Mouse (Mus musculus) gastrocnemius, adult 8-10 months (tissue): ENCODE measurements around the gene Six1. TPM values are rescaled to one million over a fixed set of nuclear protein-coding genes. Genes with fewer than 3 reads are reported as not detected.
"Not testable (repeated sequence)": the region's sequence is repeated elsewhere in the genome, so short reads cannot be mapped to it uniquely, and the experiment has no call there.

Experiments used
- DNase-seq, 2 experiments: peaks; one replicate each; pipeline ENCODE4 v3.0.0; 2022; ENCODE audit warnings: low spot score in 2 of 2
- total RNA-seq, 4 experiments: library from RNA; stranded (reverse); gene quantifications; 2 replicates each; pipeline ENCODE4 v1.2.4; 2022

The Six1 gene
- total RNA-seq: 10 to 100 TPM; 59.5 to 67.4 (median 60.9) TPM

- DNase-seq: peak; percentile 87 to 90
These were observed at the start of gene Six1 for GRCm38 (mm10) chr12:73053668-73054241. Gene Six1 (minus strand): TSS chr12:73053887.

- DNase-seq: no peak
These were observed 44.9 kb upstream of the Six1 start for GRCm38 (mm10) chr12:73098593-73098992.

- not testable (repeated sequence) for DNase-seq
These were observed 42.5 kb upstream of the Six1 start for GRCm38 (mm10) chr12:73096177-73096576.

DNA sequence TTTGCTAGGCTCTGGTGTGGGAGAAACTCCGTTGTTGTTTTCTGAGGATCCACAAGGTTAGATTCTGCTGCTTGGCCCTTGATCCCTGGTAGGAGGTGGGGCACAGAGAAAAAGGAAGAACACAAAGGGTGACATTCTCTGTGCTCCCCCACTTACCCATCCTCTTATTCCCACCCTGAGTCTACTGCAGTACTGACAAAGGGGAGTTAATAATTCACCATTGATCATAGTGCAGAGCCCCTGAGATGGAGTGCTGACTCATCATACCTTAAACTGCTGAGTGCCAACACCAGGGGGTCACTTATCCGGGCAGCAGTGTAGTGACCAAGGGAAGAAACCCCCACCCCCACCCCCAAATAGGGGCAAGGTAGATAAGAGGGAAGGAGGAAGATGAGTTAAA is 40.9 kb upstream of the Six1 start:
- DNase-seq: no peak

DNA sequence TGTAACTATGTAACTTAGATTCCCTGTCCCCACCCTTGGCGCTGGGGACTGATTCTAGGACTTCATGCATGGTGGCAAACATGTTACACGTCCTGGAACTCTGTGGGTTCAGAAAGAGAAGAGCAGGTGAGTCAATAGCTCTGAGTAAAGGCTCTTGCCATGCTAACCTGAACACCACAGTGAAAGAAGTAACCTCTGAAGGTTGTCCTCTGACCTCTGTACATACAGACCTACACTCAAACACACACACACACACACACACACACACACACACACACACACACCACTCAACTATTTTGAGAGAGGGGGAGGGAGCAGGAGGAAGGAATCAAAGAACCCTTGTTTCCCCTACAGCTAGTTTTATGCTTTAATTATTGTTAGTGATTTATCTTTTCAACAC is 40.5 kb upstream of the Six1 start:
- DNase-seq: no peak

DNA sequence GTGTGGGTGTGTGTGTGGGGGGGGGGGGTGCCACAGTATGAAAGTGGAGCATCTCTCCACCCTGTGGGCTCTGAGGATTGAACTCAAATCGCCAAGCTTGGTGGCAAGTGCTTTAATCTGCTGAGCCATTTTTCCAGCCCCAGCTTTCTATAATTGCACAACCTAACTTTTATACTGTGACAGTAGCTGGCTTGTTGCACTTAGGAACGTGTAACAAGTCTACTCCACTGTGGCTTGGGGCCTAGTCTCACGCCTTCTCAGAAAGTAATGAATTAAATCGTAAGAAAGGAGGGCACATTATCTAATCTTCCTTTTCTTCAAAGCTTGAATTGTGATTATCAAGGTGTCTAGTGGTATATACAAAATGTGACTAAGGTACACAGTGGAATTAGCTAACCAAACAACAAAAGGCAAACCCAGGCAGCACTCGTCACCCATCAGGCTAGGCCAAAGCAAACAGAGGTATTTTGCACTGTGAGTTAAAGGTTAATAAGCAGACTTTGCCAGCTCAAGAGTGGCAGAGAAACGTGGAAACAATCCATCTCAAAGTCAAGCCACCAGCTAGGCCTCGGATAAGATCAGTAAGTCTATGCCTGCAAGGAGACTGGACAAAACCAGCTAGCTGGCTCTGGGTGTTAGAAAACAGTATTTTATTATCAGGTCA is 37.1 kb upstream of the Six1 start:
- DNase-seq: no peak

DNA sequence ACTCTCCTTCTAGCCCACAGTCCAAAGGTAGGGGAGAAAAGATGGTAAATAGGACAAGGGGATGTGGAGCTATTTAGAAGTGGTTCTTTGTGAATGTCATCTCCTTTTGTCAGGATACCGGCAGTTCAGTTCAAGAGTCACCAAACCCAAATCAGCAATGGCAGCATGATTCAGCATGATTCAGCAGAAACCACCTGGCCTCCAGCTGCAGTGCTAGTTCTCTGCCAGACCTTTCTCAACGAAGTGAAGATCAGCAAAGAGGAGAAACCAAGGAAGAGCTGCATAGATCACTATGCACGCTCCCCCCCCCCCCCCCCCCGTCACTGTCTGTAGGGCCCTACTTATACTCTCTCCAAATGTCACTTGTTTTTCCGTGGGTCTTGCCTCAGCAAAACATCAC is 35.2 kb upstream of the Six1 start:
- DNase-seq: no peak

DNA sequence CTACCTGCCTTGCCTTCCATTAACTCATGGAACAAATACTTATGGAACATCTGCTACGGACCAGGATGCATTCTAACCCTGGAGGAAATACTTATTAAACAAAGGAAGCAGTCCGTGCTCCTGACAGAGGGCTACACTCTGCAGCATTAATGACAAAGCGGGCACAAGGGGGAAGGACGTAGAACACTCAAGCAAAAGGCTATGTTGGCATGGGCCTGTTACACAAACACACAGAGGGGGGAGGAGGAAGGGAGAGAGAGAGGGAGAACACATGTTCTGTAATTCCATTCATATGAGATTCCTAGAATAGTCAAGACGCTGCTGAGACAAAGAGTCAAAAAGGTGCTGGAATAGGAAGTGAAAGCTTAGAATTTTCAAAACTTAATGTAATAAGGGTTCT is 34.8 kb upstream of the Six1 start:
- DNase-seq: no peak

- no peak for DNase-seq
These were observed 33.4 kb upstream of the Six1 start for GRCm38 (mm10) chr12:73087086-73087485.

DNA sequence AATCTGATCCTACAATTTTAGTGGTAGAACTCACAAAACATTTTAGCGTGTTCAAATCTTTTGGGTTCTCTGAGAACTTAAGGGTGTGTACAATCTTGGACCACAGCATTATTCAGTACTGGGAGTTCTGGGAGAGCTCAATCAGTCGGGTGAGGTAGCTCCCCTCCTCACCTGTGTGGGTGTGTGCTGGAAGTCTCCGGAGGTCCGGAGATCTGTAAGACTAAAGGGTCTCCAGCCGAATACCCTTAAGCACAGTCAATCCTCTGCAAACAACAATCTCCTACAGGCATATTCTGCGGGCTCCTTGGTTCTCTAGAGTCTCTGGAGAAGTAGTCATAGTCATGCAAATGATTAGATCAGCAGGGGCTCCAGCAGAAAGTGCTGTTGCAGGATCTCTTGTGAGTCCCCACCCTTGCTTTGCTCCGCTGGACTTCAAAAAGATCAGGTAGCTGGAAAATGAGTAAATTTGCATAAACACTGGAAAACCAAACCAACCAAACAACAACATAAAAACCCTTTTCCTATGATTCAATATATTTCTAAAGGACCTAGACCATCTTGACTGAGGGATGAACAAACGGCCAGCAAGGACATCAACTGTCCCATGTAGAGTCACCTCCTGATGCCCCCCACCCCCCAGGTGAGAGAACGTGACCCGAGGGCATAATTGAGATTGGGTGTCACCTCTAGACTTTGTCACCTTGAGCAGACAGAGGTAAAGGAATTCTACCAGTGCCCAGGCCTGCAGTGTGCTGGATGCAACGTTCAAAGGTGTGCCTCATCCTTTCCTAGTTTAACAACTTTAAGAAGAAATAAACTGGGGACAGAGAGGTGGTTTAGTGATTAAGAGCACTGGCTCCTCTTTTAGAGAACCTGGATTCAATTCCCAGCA is 32.3 kb upstream of the Six1 start:
- no peak for DNase-seq

DNA sequence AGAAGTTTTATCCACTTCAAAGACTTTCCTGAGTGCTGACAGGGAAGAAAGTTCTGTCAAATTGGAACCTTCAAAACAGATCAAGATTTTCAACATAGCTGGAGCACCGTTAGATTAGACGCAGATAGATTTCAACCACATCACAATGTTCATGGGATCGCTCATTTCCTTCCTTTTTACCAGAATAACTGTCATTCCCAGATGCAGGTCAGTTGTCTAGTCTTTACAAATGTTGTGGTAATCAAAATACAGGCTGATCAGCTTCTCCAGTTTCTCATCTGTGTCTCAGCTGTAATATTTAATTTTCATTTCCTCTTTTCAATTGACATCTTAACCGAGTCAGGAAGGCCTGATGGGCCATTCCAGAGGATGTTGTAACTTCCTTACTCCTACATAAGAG is 30.1 kb upstream of the Six1 start:
- DNase-seq: no peak

GRCm38 (mm10) chr12:73081828-73082227 is 28.1 kb upstream of the Six1 start:
- DNase-seq: not testable (repeated sequence)

DNA sequence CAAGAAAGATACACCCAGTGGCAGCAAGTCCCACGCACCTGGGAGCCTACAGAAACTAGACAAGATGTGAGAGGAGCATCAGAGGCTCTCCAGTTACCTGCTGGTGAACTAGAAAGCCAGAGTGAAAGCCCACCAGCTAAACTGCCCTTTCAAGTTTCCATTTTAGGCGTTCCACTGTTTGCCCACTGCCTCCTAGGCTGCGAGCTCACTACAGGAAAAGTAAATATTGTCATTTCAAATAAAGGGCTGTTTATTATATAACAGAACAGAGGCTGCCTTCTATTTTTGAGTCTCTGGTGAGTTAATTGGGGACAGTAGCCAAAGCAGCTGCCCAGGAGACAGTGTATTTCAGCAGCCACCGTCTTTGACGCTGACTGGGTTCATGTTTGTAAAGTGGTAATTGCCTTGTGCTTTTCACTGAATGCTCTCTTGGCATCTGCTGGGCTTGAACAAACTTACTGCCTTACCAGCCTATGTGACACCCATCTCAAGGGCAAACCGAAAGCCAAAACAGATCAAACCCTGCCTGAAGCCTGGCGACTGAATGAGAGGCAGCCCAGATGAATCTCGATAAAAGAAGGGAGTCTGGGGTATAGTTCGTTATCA is 7.2 kb upstream of the Six1 start:
- no peak for DNase-seq

DNA sequence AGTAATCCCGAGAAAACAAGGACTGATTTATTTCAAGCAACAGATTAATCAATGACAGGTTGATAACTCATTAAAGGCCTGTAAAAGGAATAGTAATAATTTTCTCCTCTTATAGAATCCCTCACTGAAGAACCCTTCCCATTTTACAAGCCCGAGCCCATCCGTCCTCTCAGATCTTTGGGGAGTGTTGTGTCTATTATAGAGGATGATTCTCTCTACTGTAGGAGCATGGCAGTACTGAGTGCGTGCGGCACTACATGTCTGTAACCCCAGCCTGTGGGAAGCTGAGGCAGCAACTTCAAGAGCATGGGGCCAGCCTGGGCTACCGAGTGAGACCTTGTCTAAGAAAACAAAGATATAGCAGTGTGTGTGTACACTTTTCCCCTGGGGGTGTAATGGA is 3.8 kb upstream of the Six1 start:
- DNase-seq: no peak

GRCm38 (mm10) chr12:73055451-73055850 is 1.8 kb upstream of the Six1 start:
- no peak for DNase-seq

- no peak for DNase-seq
These were observed 994 bp upstream of the Six1 start for GRCm38 (mm10) chr12:73054576-73055185.

GRCm38 (mm10) chr12:73052651-73053591 is 766 bp downstream of the Six1 start:
- DNase-seq: peak in 1 of 2 experiments; percentile 51

GRCm38 (mm10) chr12:73052036-73052650 is 1.5 kb downstream of the Six1 start:
- no peak for DNase-seq

- DNase-seq: no peak
These were observed 2.7 kb downstream of the Six1 start for GRCm38 (mm10) chr12:73050811-73051580.
